Mouse (Mus musculus) forebrain, embryonic 11.5 days (tissue): Measurements from ENCODE around the gene Pde4d. TPM values are rescaled to one million over a fixed set of nuclear protein-coding genes. Genes with fewer than 3 reads are reported as not detected.

Source experiments
- ATAC-seq: fragments of 200-750 bp; cut with Nextera tagmentation; replicated peaks from 2 replicates; pipeline ENCODE4 v1.8.0; 2017; ENCODE audit warnings: moderate TSS enrichment; ENCODE audit not compliant: low FRiP score
- DNase-seq: peaks from one replicate; pipeline ENCODE4 v3.0.0-alpha.2; 2017; ENCODE audit warnings: low spot score
- H3K27ac ChIP-seq: fragments of 300-500 bp; sonication (generic); 2 replicates; pipeline ENCODE4 v1.5.1; 2014; ENCODE audit warnings: low read depth, low read length
- H3K27me3 ChIP-seq: fragments of 300-500 bp; sonication (generic); 2 replicates; pipeline ENCODE4 v1.6.1; 2014; ENCODE audit warnings: mild to moderate bottlenecking, low read length, mixed read lengths; ENCODE audit not compliant: control insufficient read depth, insufficient read depth
- H3K36me3 ChIP-seq: fragments of 300-500 bp; sonication (generic); 2 replicates; pipeline ENCODE4 v1.6.1; 2014; ENCODE audit warnings: mild to moderate bottlenecking, low read length, moderate library complexity, mixed read lengths; ENCODE audit not compliant: control insufficient read depth, insufficient read depth
- H3K4me1 ChIP-seq: fragments of 300-500 bp; sonication (generic); replicated peaks from 2 replicates; pipeline ENCODE4 v1.6.1; 2014; ENCODE audit warnings: low read length, mixed read lengths; ENCODE audit not compliant: control insufficient read depth, insufficient read depth
- H3K4me2 ChIP-seq: fragments of 300-500 bp; sonication (generic); 2 replicates; pipeline ENCODE4 v1.6.1; 2014; ENCODE audit warnings: low read depth, mild to moderate bottlenecking, low read length, moderate library complexity, mixed read lengths; ENCODE audit not compliant: severe bottlenecking
- H3K4me3 ChIP-seq: fragments of 300-500 bp; sonication (generic); 2 replicates; pipeline ENCODE4 v1.5.1; 2014; ENCODE audit warnings: low read depth, low read length
- H3K9ac ChIP-seq: fragments of 300-500 bp; sonication (generic); 2 replicates; pipeline ENCODE4 v1.6.1; 2014; ENCODE audit warnings: low read length
- H3K9me3 ChIP-seq: fragments of 300-500 bp; sonication (generic); 2 replicates; pipeline ENCODE4 v1.6.1; 2016; ENCODE audit warnings: low read length, mixed read lengths; ENCODE audit not compliant: control insufficient read depth
- WGBS: fragments of 180-500 bp; shearing (Covaris S2); extraction: QIAGEN DNeasy Blood & Tissue Kit; methylation state at CpG from one replicate; pipeline ENCODE4 v1.1.7; 2014; 5-methylcytosine and 5-hydroxymethylcytosine counted together
- polyA plus RNA-seq: library from polyadenylated mRNA; unstranded; fragments of >200 nt; fragmentation: Nextera tagmentation; extraction: Ambion mirVana; gene quantifications from 2 replicates; pipeline ENCODE4 v1.2.1, GENCODE M21; 2014

Pde4d gene
- polyA plus RNA-seq, 1 experiment from 2014 or later, result 11.9 TPM

DNA sequence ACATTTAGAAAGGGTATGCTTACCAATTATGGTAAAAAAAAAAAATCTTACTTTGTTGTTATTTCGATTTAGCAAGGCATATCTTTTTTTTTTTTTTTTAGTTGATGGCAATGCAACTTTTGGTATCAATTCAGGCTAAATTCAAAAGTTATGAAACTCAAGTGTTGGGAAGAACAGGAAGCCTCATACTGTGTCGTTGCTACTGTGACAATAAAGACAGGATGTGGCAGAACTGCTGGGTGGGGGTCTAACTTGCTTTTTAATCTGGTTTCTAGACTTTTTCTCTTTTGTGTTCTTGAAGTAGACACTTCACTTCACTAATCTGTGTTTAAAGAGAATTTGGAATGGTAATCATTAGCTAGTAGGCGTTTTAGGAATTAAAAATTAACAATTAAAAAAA is 147.2 kb downstream of the Pde4d start:
- Histone ChIP-seq H3K36me3 (no peaks in the 10 kb centered on the region), H3K4me2 (no peak overlapping the region), H3K9ac (no peak overlapping the region), H3K4me1 (no peaks in the 10 kb centered on the region), H3K4me3 (no peak overlapping the region), H3K27ac (no peak overlapping the region), H3K9me3 (no peaks in the 10 kb centered on the region), H3K27me3 (no peaks in the 10 kb centered on the region)
- WGBS, result 71% methylated on average over 3 of the region's 3 CpGs
- ATAC-seq (no peak), DNase-seq (no peak)

DNA sequence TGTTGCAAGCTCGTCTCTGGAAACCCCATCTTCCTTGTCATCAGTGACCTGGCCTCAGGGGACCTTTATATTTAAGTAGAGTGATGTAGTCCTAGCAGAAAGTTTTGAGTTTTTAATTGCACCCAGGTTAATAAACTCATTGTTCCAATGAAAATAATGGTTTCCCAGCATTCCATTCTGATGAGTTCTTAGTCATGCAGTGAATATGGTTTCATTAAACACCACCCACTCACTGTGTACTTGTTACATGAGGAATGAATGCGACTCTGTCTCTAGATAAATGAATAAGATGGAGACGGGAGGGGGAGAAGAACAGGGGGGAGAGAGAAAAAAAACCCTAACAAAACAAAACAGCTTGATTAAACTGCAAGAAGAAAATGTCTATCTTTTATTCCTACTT is 148.9 kb downstream of the Pde4d start:
- WGBS, result 71% methylated on average over 3 of the region's 3 CpGs
- Histone ChIP-seq H3K36me3 (no peaks in the 10 kb centered on the region), H3K9me3 (no peaks in the 10 kb centered on the region), H3K4me3 (no peak overlapping the region), H3K27ac (no peak overlapping the region), H3K9ac (no peak overlapping the region), H3K4me1 (no peaks in the 10 kb centered on the region), H3K4me2 (no peak overlapping the region), H3K27me3 (no peaks in the 10 kb centered on the region)
- DNase-seq (no peak), ATAC-seq (no peak)

DNA sequence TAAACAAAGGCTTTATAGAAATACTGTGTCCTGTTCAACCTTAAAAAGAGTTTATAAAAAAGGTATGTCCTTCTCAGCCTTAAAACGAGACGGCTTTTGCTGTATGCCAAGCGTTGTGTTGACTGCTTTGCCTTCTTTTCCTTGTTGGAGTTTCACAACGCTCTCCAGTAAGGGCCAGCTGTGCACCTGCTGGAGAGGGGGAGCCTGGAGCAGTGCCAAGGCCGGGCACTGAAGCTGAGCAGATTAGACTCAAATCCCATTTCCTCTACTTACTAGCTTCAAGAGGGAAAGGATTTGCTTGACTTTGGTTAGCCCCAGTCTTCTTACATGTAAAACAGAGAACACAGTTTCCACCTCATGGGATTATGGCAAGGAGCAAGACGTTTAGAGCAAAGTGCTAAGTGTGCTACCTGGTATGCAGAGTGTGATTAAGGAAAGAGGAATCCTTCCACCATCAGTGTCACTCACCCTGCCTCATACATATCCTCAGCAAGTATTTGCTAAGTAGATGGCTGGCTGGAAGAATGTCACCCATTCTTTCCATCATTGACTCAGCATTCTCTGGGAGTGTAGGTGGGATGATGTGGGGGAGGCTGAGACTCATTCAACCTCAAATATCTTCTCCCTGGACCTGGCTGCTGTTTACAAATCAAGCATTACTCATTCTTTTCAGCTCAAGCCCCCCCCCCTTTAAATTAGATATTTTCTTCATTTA is 149.6 kb downstream of the Pde4d start:
- H3K27ac ChIP-seq, result no peak overlapping the region
- no peaks in the 10 kb centered on the region for H3K27me3 ChIP-seq
- no peaks in the 10 kb centered on the region for H3K9me3 ChIP-seq
- no peak overlapping the region for H3K4me2 ChIP-seq
- H3K9ac ChIP-seq, result no peak overlapping the region
- H3K4me3 ChIP-seq, result no peak overlapping the region
- no peaks in the 10 kb centered on the region for H3K4me1 ChIP-seq
- ATAC-seq, result no peak
- H3K36me3 ChIP-seq, result no peaks in the 10 kb centered on the region
- WGBS, result 75% methylated on average over 6 of the region's 6 CpGs
- DNase-seq, result no peak

DNA sequence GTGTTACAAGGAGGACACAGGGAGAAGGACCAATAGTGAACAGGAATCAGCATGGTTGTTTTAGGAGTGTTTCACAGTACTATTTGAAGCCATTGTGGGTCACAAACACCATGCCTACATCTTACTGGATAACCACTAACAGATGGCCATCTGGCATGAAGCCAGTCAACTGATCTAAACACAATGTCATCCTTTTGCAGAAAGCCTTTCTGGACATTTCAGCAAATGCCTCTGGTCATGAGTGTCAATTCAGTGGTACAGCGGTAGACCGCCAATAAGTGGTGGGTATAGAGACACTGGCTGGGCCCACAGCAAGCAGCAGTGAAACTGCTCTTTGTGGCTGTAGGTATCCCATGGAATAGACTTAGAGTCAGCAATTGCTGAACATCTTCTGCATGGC is 151.3 kb downstream of the Pde4d start:
- DNase-seq (no peak), ATAC-seq (no peak)
- H3K4me3 ChIP-seq, result no peak overlapping the region
- H3K27me3 ChIP-seq, result no peaks in the 10 kb centered on the region
- H3K27ac ChIP-seq, result no peak overlapping the region
- H3K4me2 ChIP-seq, result no peak overlapping the region
- no peaks in the 10 kb centered on the region for H3K36me3 ChIP-seq
- H3K4me1 ChIP-seq, result no peaks in the 10 kb centered on the region
- no peak overlapping the region for H3K9ac ChIP-seq
- WGBS, result 100% methylated on average over 2 of the region's 2 CpGs
- H3K9me3 ChIP-seq, result no peaks in the 10 kb centered on the region

DNA sequence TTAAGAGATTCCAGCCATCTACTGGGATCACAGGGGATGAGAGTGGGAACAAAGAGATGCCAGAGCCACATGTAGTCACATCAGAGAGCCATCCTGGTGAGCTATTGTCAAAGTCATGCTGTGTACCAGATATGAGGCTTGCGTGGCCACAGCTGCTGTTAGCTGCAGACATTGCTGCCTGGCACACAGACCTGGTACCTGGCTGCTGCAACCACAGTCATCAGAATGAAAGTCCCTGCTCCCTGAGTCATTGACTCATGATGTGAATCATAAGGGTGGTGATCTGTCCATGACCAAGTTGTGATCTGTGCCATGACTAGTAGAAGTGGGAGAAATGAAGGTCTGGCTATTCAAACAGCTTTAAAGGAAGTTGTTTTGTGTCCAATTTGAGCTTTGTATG is 153.8 kb downstream of the Pde4d start:
- DNase-seq (no peak), ATAC-seq (no peak; the same call in 1 of the 2 replicates)
- Histone ChIP-seq H3K4me3 (no peak overlapping the region), H3K4me2 (no peak overlapping the region), H3K4me1 (no peaks in the 10 kb centered on the region), H3K27ac (no peak overlapping the region), H3K36me3 (no peaks in the 10 kb centered on the region), H3K9ac (no peak overlapping the region), H3K9me3 (no peaks in the 10 kb centered on the region), H3K27me3 (no peaks in the 10 kb centered on the region)
- WGBS, result 4% methylated on average over 1 of the region's 1 CpGs

DNA sequence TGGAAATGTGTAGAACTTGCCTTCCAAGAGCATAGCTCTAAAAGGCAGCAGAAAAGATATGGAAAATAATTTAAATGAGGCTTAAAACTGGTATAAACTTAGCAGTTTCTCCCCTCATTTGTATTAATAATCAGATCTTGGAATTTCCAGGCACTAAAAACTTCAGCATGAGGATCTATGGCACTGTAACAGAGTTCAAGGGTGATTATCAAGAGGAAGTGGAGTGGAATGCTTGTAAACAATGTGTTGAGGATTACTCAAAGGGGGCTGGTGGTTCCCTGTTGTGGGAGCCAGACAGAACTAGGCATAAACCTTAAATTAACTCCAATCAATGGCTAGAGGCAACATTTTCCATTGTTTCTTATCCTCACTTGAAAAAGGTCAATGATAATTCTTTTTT is 154.5 kb downstream of the Pde4d start:
- ATAC-seq, result no peak; the same call in 1 of the 2 replicates
- no peaks in the 10 kb centered on the region for H3K36me3 ChIP-seq
- H3K4me3 ChIP-seq, result no peak overlapping the region
- no peak overlapping the region for H3K4me2 ChIP-seq
- DNase-seq, result no peak
- H3K4me1 ChIP-seq, result no peaks in the 10 kb centered on the region
- no peak overlapping the region for H3K9ac ChIP-seq
- no peaks in the 10 kb centered on the region for H3K27me3 ChIP-seq
- no peak overlapping the region for H3K27ac ChIP-seq
- H3K9me3 ChIP-seq, result no peaks in the 10 kb centered on the region

DNA sequence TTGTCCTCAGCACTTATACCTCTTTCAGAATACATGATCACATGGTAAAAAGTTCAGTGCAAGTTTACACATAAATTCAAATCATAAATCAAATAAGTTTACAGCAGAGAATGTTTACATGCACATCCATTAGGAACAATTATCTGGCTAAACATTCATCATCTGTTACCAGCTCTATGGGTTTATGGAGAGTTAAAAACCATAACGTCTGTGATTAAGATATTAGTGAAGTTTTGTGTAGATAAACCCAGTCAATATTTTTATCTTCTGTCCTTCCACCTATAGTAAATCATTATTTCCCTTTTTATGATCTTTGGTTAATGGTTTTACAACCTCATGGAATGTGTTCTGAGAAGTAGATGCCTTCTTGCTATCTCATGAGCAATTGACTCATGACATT is 168.5 kb downstream of the Pde4d start:
- H3K36me3 ChIP-seq, result no peaks in the 10 kb centered on the region
- no peaks in the 10 kb centered on the region for H3K9me3 ChIP-seq
- H3K9ac ChIP-seq, result no peak overlapping the region
- no peak for DNase-seq
- H3K4me3 ChIP-seq, result no peak overlapping the region
- no peaks in the 10 kb centered on the region for H3K4me1 ChIP-seq
- H3K27me3 ChIP-seq, result no peaks in the 10 kb centered on the region
- WGBS, result 83% methylated on average over 1 of the region's 1 CpGs
- H3K27ac ChIP-seq, result no peak overlapping the region
- no peak for ATAC-seq
- no peak overlapping the region for H3K4me2 ChIP-seq

DNA sequence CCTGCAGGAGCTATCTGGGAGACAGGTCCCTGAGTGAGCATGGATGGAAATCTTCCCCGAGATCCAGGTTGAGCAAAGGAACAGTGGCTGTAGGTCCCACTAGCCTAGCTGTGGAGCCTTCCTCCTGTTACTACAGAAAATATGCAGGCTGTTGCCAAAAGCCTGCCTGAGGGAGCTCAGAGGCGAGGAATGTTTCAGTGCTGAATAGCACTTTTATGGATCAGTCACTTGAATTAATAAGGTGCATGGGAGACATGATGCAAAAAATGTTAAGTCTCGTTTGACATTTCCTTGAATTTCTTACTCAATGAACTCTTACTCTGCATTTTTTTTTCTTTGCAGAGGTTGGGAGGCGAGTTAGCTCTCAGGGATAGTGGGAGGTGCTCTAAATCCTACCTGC is 172.9 kb downstream of the Pde4d start:
- Histone ChIP-seq H3K27ac (no peak overlapping the region), H3K36me3 (no peaks in the 10 kb centered on the region), H3K4me2 (no peak overlapping the region), H3K9ac (no peak overlapping the region), H3K27me3 (no peaks in the 10 kb centered on the region), H3K4me1 (no peaks in the 10 kb centered on the region), H3K9me3 (no peaks in the 10 kb centered on the region), H3K4me3 (no peak overlapping the region)
- DNase-seq (no peak), ATAC-seq (no peak)
- 52% methylated on average over 4 of the region's 4 CpGs for WGBS

DNA sequence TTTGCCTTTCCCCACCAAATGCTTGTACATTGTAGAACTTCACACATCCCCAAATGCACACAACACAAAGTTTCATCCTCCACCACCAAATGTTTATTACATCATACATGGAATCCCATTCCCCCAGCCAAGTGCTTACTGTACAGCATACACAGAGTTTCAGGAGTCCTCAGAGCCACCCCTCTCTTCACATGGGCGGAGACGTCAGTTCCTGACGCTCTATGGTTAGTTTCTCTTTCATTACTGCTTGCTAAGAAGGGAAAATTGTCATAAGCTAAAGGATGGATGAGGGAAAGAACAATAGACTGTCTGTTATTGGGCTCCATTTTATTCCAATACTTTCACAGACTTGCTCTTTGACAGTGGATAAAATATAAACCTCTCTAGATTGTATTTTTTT is 174.2 kb downstream of the Pde4d start:
- Histone ChIP-seq H3K9me3 (no peaks in the 10 kb centered on the region), H3K4me3 (no peak overlapping the region), H3K4me2 (no peak overlapping the region), H3K36me3 (no peaks in the 10 kb centered on the region), H3K27ac (no peak overlapping the region), H3K4me1 (no peaks in the 10 kb centered on the region), H3K27me3 (no peaks in the 10 kb centered on the region), H3K9ac (no peak overlapping the region)
- 91% methylated on average over 3 of the region's 3 CpGs for WGBS
- ATAC-seq (no peak), DNase-seq (no peak)
